Mouse (Mus musculus): ENCODE results near the gene Pnpla3. TPM values are rescaled to one million over a fixed set of nuclear protein-coding genes. Genes with fewer than 3 reads are reported as not detected.

The Pnpla3 gene
- polyA plus RNA-seq, 1 experiment from 2014 or later: 7.0 TPM

- peaks cover 21% of the 10 kb centered on the region for H3K36me3 ChIP-seq (ENCODE audit: control insufficient read depth, insufficient read depth, low read length)
- no peaks in the 10 kb centered on the region for H3K9me3 ChIP-seq (replicated peaks; ENCODE audit: control insufficient read depth, low read length, poor library complexity, severe bottlenecking)
- no peak overlapping the region for H3K4me3 ChIP-seq (ENCODE audit: low read depth, low read length)
- H3K27me3 ChIP-seq (ENCODE audit: control insufficient read depth, insufficient read depth, low read depth, low read length): no peaks in the 10 kb centered on the region
- WGBS: 82% methylated on average over 4 of the region's 4 CpGs
- no peak overlapping the region for H3K27ac ChIP-seq (ENCODE audit: low read length)
- ATAC-seq: no peak; the same call in 1 of the 2 replicates
- H3K9ac ChIP-seq (ENCODE audit: low read depth, low read length): no peak overlapping the region
- H3K4me1 ChIP-seq (ENCODE audit: control insufficient read depth, insufficient read depth, low read length): peaks cover 8% of the 10 kb centered on the region; the same call in 1 of the 2 replicates
- H3K4me2 ChIP-seq (ENCODE audit: low read length): no peak overlapping the region
Measured at GRCm38 (mm10) chr15:84211564-84211963, 43.9 kb downstream of the Pnpla3 start.

- peaks cover 16% of the 10 kb centered on the region for H3K36me3 ChIP-seq (ENCODE audit: control insufficient read depth, insufficient read depth, low read length)
- H3K4me1 ChIP-seq (ENCODE audit: control insufficient read depth, insufficient read depth, low read length): peaks cover 9% of the 10 kb centered on the region; the same call in 1 of the 2 replicates
- H3K4me2 ChIP-seq (ENCODE audit: low read length): no peak overlapping the region
Measured at GRCm38 (mm10) chr15:84212031-84212755, 44.6 kb downstream of the Pnpla3 start.

DNA sequence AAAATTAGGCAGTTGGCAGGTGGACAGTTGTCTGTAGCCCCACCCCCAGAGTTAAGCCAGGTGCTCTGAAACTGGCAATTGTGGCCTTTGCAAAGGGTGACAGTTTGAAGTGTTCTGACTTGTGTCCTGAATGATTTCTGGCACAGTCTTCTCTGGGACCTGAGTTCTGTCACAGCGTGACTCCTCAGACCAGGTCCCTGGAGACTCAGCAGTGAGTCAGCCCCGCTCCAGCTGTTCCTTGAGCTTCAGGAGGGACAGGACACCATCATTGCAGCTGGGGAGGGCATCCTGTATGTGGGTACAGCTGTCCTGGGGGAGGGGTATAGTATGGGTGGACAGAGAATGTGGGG lies 45.1 kb downstream of the Pnpla3 start:
- Histone ChIP-seq H3K27ac (ENCODE audit: low read length) (no peak overlapping the region), H3K4me2 (ENCODE audit: low read length) (no peak overlapping the region), H3K4me1 (ENCODE audit: control insufficient read depth, insufficient read depth, low read length) (peaks cover 9% of the 10 kb centered on the region; the same call in 1 of the 2 replicates), H3K4me3 (ENCODE audit: low read depth, low read length) (no peak overlapping the region), H3K27me3 (ENCODE audit: control insufficient read depth, insufficient read depth, low read depth, low read length) (no peaks in the 10 kb centered on the region), H3K36me3 (ENCODE audit: control insufficient read depth, insufficient read depth, low read length) (peaks cover 16% of the 10 kb centered on the region; the same call in 1 of the 2 replicates), H3K9me3 (replicated peaks; ENCODE audit: control insufficient read depth, low read length, poor library complexity, severe bottlenecking) (no peaks in the 10 kb centered on the region), H3K9ac (ENCODE audit: low read depth, low read length) (0 out of 2 replicates have a peak overlapping the region, but pooled peaks have one; percentile 12)
- no peak for ATAC-seq
- WGBS: 81% methylated on average over 2 of the region's 2 CpGs

More at GRCm38 (mm10) chr15:84212031-84212755, 44.6 kb downstream of the Pnpla3 start:
- H3K27me3 ChIP-seq (ENCODE audit: control insufficient read depth, insufficient read depth, low read depth, low read length): no peaks in the 10 kb centered on the region
- WGBS: 44% methylated on average over 6 of the region's 6 CpGs
- H3K9ac ChIP-seq (ENCODE audit: low read depth, low read length): no peak overlapping the region
- H3K4me3 ChIP-seq (ENCODE audit: low read depth, low read length): no peak overlapping the region
- peak; percentile 70 for ATAC-seq
- H3K27ac ChIP-seq (ENCODE audit: low read length): no peak overlapping the region
- H3K9me3 ChIP-seq (replicated peaks; ENCODE audit: control insufficient read depth, low read length, poor library complexity, severe bottlenecking): no peaks in the 10 kb centered on the region

DNA sequence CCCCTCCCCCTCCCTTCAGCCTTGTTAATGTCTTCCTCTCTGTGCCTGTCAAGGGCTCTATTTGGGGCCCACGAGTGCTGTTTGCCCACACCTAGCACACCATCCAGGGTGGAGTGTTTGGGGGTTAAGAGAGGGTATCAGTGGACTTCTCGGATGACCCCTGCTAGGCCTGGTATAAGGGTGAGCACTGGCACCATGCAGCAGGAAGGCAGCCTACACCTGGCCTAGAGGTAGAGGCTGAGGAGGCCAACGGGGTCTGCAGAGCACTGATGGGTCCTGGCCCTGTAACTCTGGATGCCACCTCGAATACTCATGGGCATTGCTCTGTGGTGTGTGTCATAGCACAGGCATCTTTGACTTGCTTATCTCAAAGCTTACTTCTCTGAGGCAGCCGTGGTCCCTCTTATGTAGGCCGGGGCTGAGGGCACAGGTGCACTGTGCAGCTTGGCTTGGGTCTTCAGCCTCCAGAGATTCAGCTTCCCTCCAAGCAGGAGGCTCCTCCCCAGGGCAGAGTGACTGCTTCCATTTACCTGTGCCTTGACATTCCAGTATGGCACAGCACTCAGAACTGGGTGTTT lies 45.6 kb downstream of the Pnpla3 start:
- Histone ChIP-seq H3K9ac (ENCODE audit: low read depth, low read length) (0 out of 2 replicates have a peak overlapping the region, but pooled peaks have one; percentile 12), H3K4me3 (ENCODE audit: low read depth, low read length) (no peak overlapping the region), H3K4me2 (ENCODE audit: low read length) (no peak overlapping the region), H3K27me3 (ENCODE audit: control insufficient read depth, insufficient read depth, low read depth, low read length) (no peaks in the 10 kb centered on the region), H3K4me1 (ENCODE audit: control insufficient read depth, insufficient read depth, low read length) (peaks cover 9% of the 10 kb centered on the region; the same call in 1 of the 2 replicates), H3K36me3 (ENCODE audit: control insufficient read depth, insufficient read depth, low read length) (peaks cover 16% of the 10 kb centered on the region; the same call in 1 of the 2 replicates), H3K27ac (ENCODE audit: low read length) (no peak overlapping the region), H3K9me3 (replicated peaks; ENCODE audit: control insufficient read depth, low read length, poor library complexity, severe bottlenecking) (no peaks in the 10 kb centered on the region)
- WGBS: 91% methylated on average over 6 of the region's 6 CpGs
- ATAC-seq: no peak

GRCm38 (mm10) chr15:84214476-84214875 lies 46.8 kb downstream of the Pnpla3 start:
- Histone ChIP-seq H3K4me1 (ENCODE audit: control insufficient read depth, insufficient read depth, low read length) (peaks cover 9% of the 10 kb centered on the region; the same call in 1 of the 2 replicates), H3K36me3 (ENCODE audit: control insufficient read depth, insufficient read depth, low read length) (peaks cover 11% of the 10 kb centered on the region; the same call in 1 of the 2 replicates), H3K4me3 (ENCODE audit: low read depth, low read length) (no peak overlapping the region), H3K9me3 (replicated peaks; ENCODE audit: control insufficient read depth, low read length, poor library complexity, severe bottlenecking) (no peaks in the 10 kb centered on the region), H3K9ac (ENCODE audit: low read depth, low read length) (no peak overlapping the region), H3K27ac (ENCODE audit: low read length) (no peak overlapping the region), H3K27me3 (ENCODE audit: control insufficient read depth, insufficient read depth, low read depth, low read length) (no peaks in the 10 kb centered on the region), H3K4me2 (ENCODE audit: low read length) (no peak overlapping the region)
- 86% methylated on average over 7 of the region's 7 CpGs for WGBS
- no peak for ATAC-seq

DNA sequence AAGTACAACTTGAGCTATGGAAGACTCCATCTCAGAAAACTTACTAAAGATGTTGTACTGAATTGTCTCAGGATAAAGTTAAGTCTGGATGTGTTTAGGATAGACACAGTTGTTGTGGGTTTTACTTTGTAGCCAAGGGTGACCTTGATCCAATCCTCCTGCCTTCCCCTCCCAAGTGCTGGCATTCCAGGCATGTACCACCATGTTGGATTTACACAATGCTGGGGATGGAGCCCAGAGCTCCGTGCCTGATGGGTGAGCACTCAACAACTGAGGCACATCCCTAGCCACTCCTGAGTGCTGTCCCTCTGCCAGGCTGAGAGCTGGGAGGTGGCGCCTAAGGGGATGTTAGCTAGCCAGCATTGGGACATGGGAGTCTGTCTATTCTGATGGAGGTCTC lies 47.6 kb downstream of the Pnpla3 start:
- Histone ChIP-seq H3K9me3 (replicated peaks; ENCODE audit: control insufficient read depth, low read length, poor library complexity, severe bottlenecking) (no peaks in the 10 kb centered on the region), H3K4me1 (ENCODE audit: control insufficient read depth, insufficient read depth, low read length) (peaks cover 9% of the 10 kb centered on the region; the same call in 1 of the 2 replicates), H3K4me2 (ENCODE audit: low read length) (no peak overlapping the region), H3K9ac (ENCODE audit: low read depth, low read length) (no peak overlapping the region), H3K27me3 (ENCODE audit: control insufficient read depth, insufficient read depth, low read depth, low read length) (no peaks in the 10 kb centered on the region), H3K4me3 (ENCODE audit: low read depth, low read length) (no peak overlapping the region), H3K36me3 (ENCODE audit: control insufficient read depth, insufficient read depth, low read length) (peaks cover 5% of the 10 kb centered on the region; the same call in 1 of the 2 replicates), H3K27ac (ENCODE audit: low read length) (no peak overlapping the region)
- 90% methylated on average over 2 of the region's 2 CpGs for WGBS
- ATAC-seq: no peak

DNA sequence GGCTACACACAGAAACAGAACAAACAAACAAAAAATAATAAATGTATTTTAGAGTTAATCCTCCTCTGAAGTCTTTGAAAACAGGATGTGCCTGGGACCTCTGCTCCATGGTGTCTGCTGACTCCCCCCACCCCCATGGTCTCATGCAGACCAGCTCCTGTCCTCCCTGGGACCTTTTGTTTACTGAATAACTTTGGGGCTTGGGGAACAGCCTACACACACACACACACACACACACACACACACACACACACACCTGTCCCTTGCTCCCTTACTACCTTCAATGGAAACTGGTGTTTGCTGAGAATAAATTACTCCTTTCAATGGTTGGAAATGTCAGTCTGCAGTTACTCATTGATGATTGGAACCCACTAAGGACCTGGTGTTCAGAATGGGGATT lies 48.4 kb downstream of the Pnpla3 start:
- Histone ChIP-seq H3K4me1 (ENCODE audit: control insufficient read depth, insufficient read depth, low read length) (peaks cover 9% of the 10 kb centered on the region; the same call in 1 of the 2 replicates), H3K4me2 (ENCODE audit: low read length) (no peak overlapping the region), H3K4me3 (ENCODE audit: low read depth, low read length) (no peak overlapping the region), H3K9ac (ENCODE audit: low read depth, low read length) (no peak overlapping the region), H3K27ac (ENCODE audit: low read length) (no peak overlapping the region), H3K27me3 (ENCODE audit: control insufficient read depth, insufficient read depth, low read depth, low read length) (no peaks in the 10 kb centered on the region), H3K9me3 (replicated peaks; ENCODE audit: control insufficient read depth, low read length, poor library complexity, severe bottlenecking) (no peaks in the 10 kb centered on the region), H3K36me3 (ENCODE audit: control insufficient read depth, insufficient read depth, low read length) (no peaks in the 10 kb centered on the region; the same call in 1 of the 2 replicates)
- ATAC-seq: no peak

- Histone ChIP-seq H3K36me3 (ENCODE audit: control insufficient read depth, insufficient read depth, low read length) (no peaks in the 10 kb centered on the region), H3K27ac (ENCODE audit: low read length) (peak overlapping the region; percentile 10; the same call in 1 of the 2 replicates), H3K4me2 (ENCODE audit: low read length) (no peak overlapping the region), H3K4me1 (ENCODE audit: control insufficient read depth, insufficient read depth, low read length) (peaks cover 9% of the 10 kb centered on the region; the same call in 1 of the 2 replicates), H3K9me3 (replicated peaks; ENCODE audit: control insufficient read depth, low read length, poor library complexity, severe bottlenecking) (no peaks in the 10 kb centered on the region), H3K27me3 (ENCODE audit: control insufficient read depth, insufficient read depth, low read depth, low read length) (no peaks in the 10 kb centered on the region), H3K4me3 (ENCODE audit: low read depth, low read length) (no peak overlapping the region), H3K9ac (ENCODE audit: low read depth, low read length) (no peak overlapping the region)
- 32% methylated on average over 7 of the region's 7 CpGs for WGBS
- no peak for ATAC-seq
Measured at GRCm38 (mm10) chr15:84216461-84217084, 48.9 kb downstream of the Pnpla3 start.

Measured in midbrain, embryonic 16.5 days (tissue).